Mouse (Mus musculus) kidney, adult 2 months (tissue): ENCODE results near the gene Aftph.

Experiments
- CTCF ChIP-seq: fragments of 200-500 bp; conservative IDR thresholded peaks from 2 replicates; pipeline ENCODE4 v1.5.1; 2011; ENCODE audit warnings: low read depth, mild to moderate bottlenecking, control low read depth, low read length, moderate library complexity, mixed read lengths; ENCODE audit not compliant: insufficient read depth, insufficient read length
- POLR2A ChIP-seq: fragments of 200-500 bp; IDR thresholded peaks from one replicate; pipeline ENCODE4 v1.6.1; 2011; ENCODE audit warnings: low read depth, low read length, control low read depth

- TF ChIP-seq POLR2A: peak; percentile 66
- TF ChIP-seq CTCF: no peak
Measured at GRCm38 (mm10) chr11:20741201-20742100, at the start of gene Aftph.
